Comparison of ENCODE assay signal across 8 mouse cellular contexts in genomic region chr1:121430183-121430937, GRCm38 (mm10). TPM values are rescaled to one million over a fixed set of nuclear protein-coding genes. Genes with fewer than 3 reads are reported as not detected.
A peak's percentile ranks its signal among the peaks of the same experiment; 100 is the strongest.
DNase-seq lines count a peak whose midpoint lies in the region; ATAC-seq and TF ChIP-seq lines count a peak whose summit lies in the region.

No protein-coding gene starts in this region.

- peak overlapping the region; percentile 86 for H3K4me3 ChIP-seq in bone marrow macrophage, adult 2 months (ENCODE audit: insufficient read depth, low read length)
- peak overlapping the region; percentile 89 for H3K4me3 ChIP-seq in limb, embryonic 10.5 days

- H3K36me3 ChIP-seq in limb, embryonic 10.5 days: peaks cover 2% of the 10 kb centered on the region; the same call in 1 of the 2 replicates

- no peak for TF ChIP-seq POLR2A in bone marrow macrophage, adult 2 months (IDR thresholded peaks at IDR 0.05; ENCODE audit: borderline replicate concordance, low read depth, low read length)

- H3K27ac ChIP-seq in bone marrow macrophage, adult 2 months (ENCODE audit: insufficient read depth, low read depth, low read length): peak overlapping the region; percentile 80
- no peak overlapping the region for H3K27ac ChIP-seq in limb, embryonic 10.5 days

- no peaks in the 10 kb centered on the region for H3K27me3 ChIP-seq in limb, embryonic 10.5 days (ENCODE audit: low read depth, poor library complexity, severe bottlenecking)

- ATAC-seq in granulocyte monocyte progenitor cell, adult 5-6 weeks (replicated peaks; ENCODE audit: poor library complexity, severe bottlenecking): peak; percentile 25; the same call in 1 of the 2 replicates

- no peak for TF ChIP-seq CTCF in bone marrow macrophage, adult 2 months (IDR thresholded peaks at IDR 0.05; ENCODE audit: low read depth, low read length)

- H3K4me1 ChIP-seq in bone marrow macrophage, adult 2 months (ENCODE audit: control insufficient read depth, insufficient read depth, low read length): peaks cover 27% of the 10 kb centered on the region
- H3K4me1 ChIP-seq in limb, embryonic 10.5 days: peaks cover 10% of the 10 kb centered on the region

- WGBS in limb, embryonic 10.5 days: 23% methylated on average over 6 of the region's 6 CpGs

- peak; percentile 90 for DNase-seq in heart, adult 11 months
- DNase-seq in heart, postnatal 25 days (ENCODE audit: low spot score): no peak
- no peak for DNase-seq in limb, embryonic 10.5 days (ENCODE audit: low spot score)
- peak; percentile 57 for DNase-seq in skeletal muscle tissue, adult 2 months (ENCODE audit: low read depth, low spot score)
- no peak for DNase-seq in layer of hippocampus, adult 9-11 months
- DNase-seq in frontal cortex, adult 2 months (ENCODE audit: extremely low spot score in 1 of 2, low spot score in 1 of 2): no peak

- no peaks in the 10 kb centered on the region for H3K9me3 ChIP-seq in limb, embryonic 10.5 days (replicated peaks)

- intact Hi-C loops in heart, postnatal 25 days (cut with DNase I): loop anchor here (5.0 kb wide), 2 partner anchors 103 to 132 kb away; no protein-coding TSS in a partner anchor

RNA-seq across cellular contexts. Expression of gene Ccdc93, which starts 0.5 kb away (rescaled TPM):
- total RNA-seq in heart, postnatal 25 days (2021): 10 to 100 TPM; 14.0 to 14.5 TPM
- 25.2 and 30.1 TPM in 2 replicates for polyA plus RNA-seq in bone marrow macrophage, adult 2 months (2012; ENCODE audit: insufficient read depth, insufficient read length, missing spikeins)
- total RNA-seq in granulocyte monocyte progenitor cell, adult 5-6 weeks (2014; fragmentation: Nextera tagmentation): 19.2 and 19.5 TPM in 2 replicates
- total RNA-seq in granulocyte monocyte progenitor cell, adult 5-6 weeks (2017): 24.8 and 32.0 TPM in 2 replicates
- polyA plus RNA-seq in limb, embryonic 10.5 days (2016; fragmentation: Nextera tagmentation; extraction: Ambion mirVana): 11.4 and 12.1 TPM in 2 replicates
- 17.4 and 18.2 TPM in 2 replicates for polyA plus RNA-seq in frontal cortex, adult 2 months (2012; rRNA removed)

Comparison
In these comparisons a context has a peak if more than half of its experiments do, and no peak if none do; other contexts are left out.
1. DNase-seq: peak in heart, adult 11 months (single experiment) and skeletal muscle tissue, adult 2 months (single experiment); none in heart, postnatal 25 days (single experiment), limb, embryonic 10.5 days (single experiment), layer of hippocampus, adult 9-11 months (single experiment) and frontal cortex, adult 2 months (0 of 2).